Mouse (Mus musculus) E14TG2a.4 (cell line): ENCODE measurements at regions not wholly inside any gene's neighbourhood (a gene's known extent, or its start where the extent isn't known, plus 50 kb on each side); places are given as distances from the start of the nearest gene placed in this dataset.

Source experiments
- H3K27me3 ChIP-seq: 2 replicates; pipeline ENCODE4 v1.6.1; 2014; ENCODE audit warnings: low read length, control low read depth; ENCODE audit not compliant: insufficient read depth
- H3K36me3 ChIP-seq: 2 replicates; pipeline ENCODE4 v1.6.1; 2014; ENCODE audit warnings: low read length, control low read depth; ENCODE audit not compliant: insufficient read depth
- H3K4me1 ChIP-seq: replicated peaks from 2 replicates; pipeline ENCODE4 v1.6.1; 2014; ENCODE audit warnings: low read depth, low read length, control low read depth
- H3K4me3 ChIP-seq: replicated peaks from 2 replicates; pipeline ENCODE4 v1.5.1; 2014; ENCODE audit warnings: mild to moderate bottlenecking, low read length
- H3K9me3 ChIP-seq: 2 replicates; pipeline ENCODE4 v1.6.1; 2014; ENCODE audit warnings: low read length, control low read depth
- CTCF ChIP-seq: conservative IDR thresholded peaks from 2 replicates; pipeline ENCODE4 v1.5.1; 2014; ENCODE audit warnings: low read length
- NANOG ChIP-seq: IDR thresholded peaks from 2 replicates; pipeline ENCODE4 v1.6.1; 2014; ENCODE audit warnings: borderline replicate concordance, low read length, mixed read lengths
- POU5F1 ChIP-seq: IDR thresholded peaks from 2 replicates; pipeline ENCODE4 v1.6.1; 2014; ENCODE audit warnings: low read length, borderline replicate concordance

- Histone ChIP-seq H3K9me3 (peaks cover 8% of the 10 kb centered on the region; the same call in 1 of the 2 replicates), H3K4me1 (peaks cover 7% of the 10 kb centered on the region; the same call in 1 of the 2 replicates), H3K4me3 (no peak overlapping the region), H3K27me3 (no peaks in the 10 kb centered on the region), H3K36me3 (no peaks in the 10 kb centered on the region)
- TF ChIP-seq NANOG (no peak), POU5F1 (no peak), CTCF (no peak)
Observed at GRCm38 (mm10) chr6:50784381-50784780, 130.1 kb upstream of the Npvf start.

GRCm38 (mm10) chr6:50787666-50788065 lies 133.4 kb upstream of the Npvf start:
- peaks cover 8% of the 10 kb centered on the region; the same call in 1 of the 2 replicates for H3K9me3 ChIP-seq
- TF ChIP-seq NANOG (no peak), POU5F1 (no peak), CTCF (no peak)
- no peaks in the 10 kb centered on the region for H3K27me3 ChIP-seq
- no peaks in the 10 kb centered on the region for H3K36me3 ChIP-seq
- no peak overlapping the region for H3K4me3 ChIP-seq
- H3K4me1 ChIP-seq = peaks cover 7% of the 10 kb centered on the region; the same call in 1 of the 2 replicates

- H3K4me3 ChIP-seq = no peak overlapping the region
- no peaks in the 10 kb centered on the region for H3K36me3 ChIP-seq
- H3K9me3 ChIP-seq = peaks cover 2% of the 10 kb centered on the region; the same call in 1 of the 2 replicates
- TF ChIP-seq CTCF = no peak
- no peak for TF ChIP-seq POU5F1
- no peak for TF ChIP-seq NANOG
- no peaks in the 10 kb centered on the region for H3K4me1 ChIP-seq
- no peaks in the 10 kb centered on the region; the same call in 1 of the 2 replicates for H3K27me3 ChIP-seq
Observed at GRCm38 (mm10) chr6:50799963-50800362, 145.7 kb upstream of the Npvf start.

GRCm38 (mm10) chr6:50802956-50803355 lies 148.7 kb upstream of the Npvf start:
- Histone ChIP-seq H3K36me3 (no peaks in the 10 kb centered on the region), H3K9me3 (peaks cover 2% of the 10 kb centered on the region; the same call in 1 of the 2 replicates), H3K4me3 (no peak overlapping the region), H3K27me3 (no peaks in the 10 kb centered on the region; the same call in 1 of the 2 replicates), H3K4me1 (no peaks in the 10 kb centered on the region)
- TF ChIP-seq CTCF (no peak), POU5F1 (no peak), NANOG (no peak)

GRCm38 (mm10) chr6:50804477-50805005 lies 150.3 kb upstream of the Npvf start:
- TF ChIP-seq CTCF (no peak), POU5F1 (no peak), NANOG (no peak)
- H3K36me3 ChIP-seq = no peaks in the 10 kb centered on the region
- H3K27me3 ChIP-seq = no peaks in the 10 kb centered on the region; the same call in 1 of the 2 replicates
- peaks cover 2% of the 10 kb centered on the region; the same call in 1 of the 2 replicates for H3K9me3 ChIP-seq
- no peak overlapping the region for H3K4me3 ChIP-seq
- no peaks in the 10 kb centered on the region for H3K4me1 ChIP-seq

GRCm38 (mm10) chr6:50806376-50807077 lies 152.3 kb upstream of the Npvf start:
- TF ChIP-seq NANOG (no peak), CTCF (peak; percentile 9), POU5F1 (no peak)
- peaks cover 2% of the 10 kb centered on the region; the same call in 1 of the 2 replicates for H3K27me3 ChIP-seq
- no peaks in the 10 kb centered on the region for H3K36me3 ChIP-seq
- no peaks in the 10 kb centered on the region for H3K9me3 ChIP-seq
- no peaks in the 10 kb centered on the region for H3K4me1 ChIP-seq
- H3K4me3 ChIP-seq = no peak overlapping the region

GRCm38 (mm10) chr6:50807187-50808012 lies 153.2 kb upstream of the Npvf start:
- no peaks in the 10 kb centered on the region for H3K4me1 ChIP-seq
- no peak overlapping the region for H3K4me3 ChIP-seq
- no peak for TF ChIP-seq NANOG
- no peak for TF ChIP-seq POU5F1
- no peak for TF ChIP-seq CTCF
- no peaks in the 10 kb centered on the region for H3K36me3 ChIP-seq
- H3K27me3 ChIP-seq = peaks cover 5% of the 10 kb centered on the region; the same call in 1 of the 2 replicates
- H3K9me3 ChIP-seq = no peaks in the 10 kb centered on the region

- Histone ChIP-seq H3K9me3 (no peaks in the 10 kb centered on the region), H3K4me3 (no peak overlapping the region), H3K36me3 (no peaks in the 10 kb centered on the region), H3K27me3 (peaks cover 6% of the 10 kb centered on the region; the same call in 1 of the 2 replicates), H3K4me1 (no peaks in the 10 kb centered on the region)
- TF ChIP-seq NANOG (no peak), CTCF (peak; percentile 60)
Observed at GRCm38 (mm10) chr6:50808126-50808525, 153.9 kb upstream of the Npvf start.
